Mouse (Mus musculus): ENCODE measurements around the gene Leng8. TPM values are rescaled to one million over a fixed set of nuclear protein-coding genes. Genes with fewer than 3 reads are reported as not detected.

Gene Leng8
- total RNA-seq, 2 experiments from 2014 or later = 164 to 177 TPM

Other genes with a start within 250 kb of the Leng8 start
- gene Gm14548, start 238.9 kb upstream of the Leng8 start, total RNA-seq (2021) = not detected
- not detected for gene Lilra6, start 221.5 kb upstream of the Leng8 start, total RNA-seq (2021)
- gene Lair1, start 73.8 kb upstream of the Leng8 start, total RNA-seq (2021) = 1 to 10 TPM; 4.5 to 5.9 TPM
- 100 to 1,000 TPM; 610 to 702 TPM for gene Ttyh1, start 17.6 kb upstream of the Leng8 start, total RNA-seq (2021)
- gene Leng9, start 13.3 kb downstream of the Leng8 start, total RNA-seq (2021) = 1 to 10 TPM; 4.2 to 5.0 TPM
- 1 to 10 TPM; 1.7 to 2.6 TPM for gene Cdc42ep5, start 27.8 kb downstream of the Leng8 start, total RNA-seq (2021)
- not detected for gene Lilra5, start 100.7 kb downstream of the Leng8 start, total RNA-seq (2021)
- gene Ncr1, start 200.7 kb downstream of the Leng8 start, total RNA-seq (2021) = not detected